Mouse (Mus musculus) limb, embryonic 14.5 days (tissue): Measurements from ENCODE around the gene Mettl8. TPM values are rescaled to one million over a fixed set of nuclear protein-coding genes. Genes with fewer than 3 reads are reported as not detected.

Source experiments
- ATAC-seq: fragments of 200-750 bp; cut with Nextera tagmentation; 2 replicates; pipeline ENCODE4 v1.8.0; 2017; ENCODE audit warnings: low read depth, moderate number of reproducible peaks, moderate TSS enrichment; ENCODE audit not compliant: low FRiP score
- DNase-seq: peaks from one replicate; pipeline ENCODE4 v3.0.0-alpha.2; 2015; ENCODE audit warnings: low spot score
- H3K27ac ChIP-seq: fragments of 300-500 bp; sonication (generic); replicated peaks from 2 replicates; pipeline ENCODE4 v1.5.1; 2014; ENCODE audit warnings: low read depth, mild to moderate bottlenecking, low read length, moderate library complexity, mixed read lengths
- H3K27me3 ChIP-seq: fragments of 300-500 bp; sonication (generic); 2 replicates; pipeline ENCODE4 v1.6.1; 2014; ENCODE audit warnings: low read length, mixed read lengths; ENCODE audit not compliant: control insufficient read depth, insufficient read depth
- H3K36me3 ChIP-seq: fragments of 300-500 bp; sonication (generic); 2 replicates; pipeline ENCODE4 v1.6.1; 2014; ENCODE audit warnings: mild to moderate bottlenecking, low read length, moderate library complexity, mixed read lengths; ENCODE audit not compliant: control insufficient read depth, insufficient read depth
- H3K4me1 ChIP-seq: fragments of 300-500 bp; sonication (generic); 2 replicates; pipeline ENCODE4 v1.6.1; 2014; ENCODE audit warnings: antibody characterized with exemption, low read length, mixed read lengths; ENCODE audit not compliant: control insufficient read depth, insufficient read depth
- H3K4me2 ChIP-seq: fragments of 300-500 bp; sonication (generic); replicated peaks from 2 replicates; pipeline ENCODE4 v1.6.1; 2014; ENCODE audit warnings: low read depth, mild to moderate bottlenecking, low read length, moderate library complexity; ENCODE audit not compliant: severe bottlenecking
- H3K4me3 ChIP-seq: fragments of 300-500 bp; sonication (generic); replicated peaks from 2 replicates; pipeline ENCODE4 v1.5.1; 2014; ENCODE audit warnings: low read length
- H3K9ac ChIP-seq: fragments of 300-500 bp; sonication (generic); 2 replicates; pipeline ENCODE4 v1.6.1; 2014; ENCODE audit warnings: mild to moderate bottlenecking, low read depth, low read length, moderate library complexity; ENCODE audit not compliant: severe bottlenecking
- H3K9me3 ChIP-seq: fragments of 300-500 bp; sonication (generic); 2 replicates; pipeline ENCODE4 v1.6.1; 2016; ENCODE audit warnings: low read length; ENCODE audit not compliant: control insufficient read depth
- POLR2A ChIP-seq: fragments of 200-500 bp; IDR thresholded peaks from 2 replicates; pipeline ENCODE4 v1.8.0; 2012; ENCODE audit warnings: inconsistent platforms, mild to moderate bottlenecking, moderate library complexity, borderline replicate concordance; ENCODE audit not compliant: insufficient read depth, insufficient read length; ENCODE audit errors: extremely low read depth
- WGBS: fragments of 180-500 bp; shearing (Covaris S2); extraction: QIAGEN DNeasy Blood & Tissue Kit; methylation state at CpG from one replicate; pipeline ENCODE4 v1.1.7; 2014; 5-methylcytosine and 5-hydroxymethylcytosine counted together
- polyA plus RNA-seq, 2 experiments: library from polyadenylated mRNA; depleted of rRNA in 1 of 2; stranded (reverse) in 1 of 2; unstranded in 1 of 2; fragments of >200 nt; fragmentation: Nextera tagmentation in 1 of 2; extraction: Ambion mirVana in 1 of 2; gene quantifications; 2 replicates each; pipeline versions ENCODE4 v1.2.1 to v1.2.3; 2012 to 2014

The Mettl8 gene
- polyA plus RNA-seq, 2 experiments = 13.6 to 14.8 TPM

DNA sequence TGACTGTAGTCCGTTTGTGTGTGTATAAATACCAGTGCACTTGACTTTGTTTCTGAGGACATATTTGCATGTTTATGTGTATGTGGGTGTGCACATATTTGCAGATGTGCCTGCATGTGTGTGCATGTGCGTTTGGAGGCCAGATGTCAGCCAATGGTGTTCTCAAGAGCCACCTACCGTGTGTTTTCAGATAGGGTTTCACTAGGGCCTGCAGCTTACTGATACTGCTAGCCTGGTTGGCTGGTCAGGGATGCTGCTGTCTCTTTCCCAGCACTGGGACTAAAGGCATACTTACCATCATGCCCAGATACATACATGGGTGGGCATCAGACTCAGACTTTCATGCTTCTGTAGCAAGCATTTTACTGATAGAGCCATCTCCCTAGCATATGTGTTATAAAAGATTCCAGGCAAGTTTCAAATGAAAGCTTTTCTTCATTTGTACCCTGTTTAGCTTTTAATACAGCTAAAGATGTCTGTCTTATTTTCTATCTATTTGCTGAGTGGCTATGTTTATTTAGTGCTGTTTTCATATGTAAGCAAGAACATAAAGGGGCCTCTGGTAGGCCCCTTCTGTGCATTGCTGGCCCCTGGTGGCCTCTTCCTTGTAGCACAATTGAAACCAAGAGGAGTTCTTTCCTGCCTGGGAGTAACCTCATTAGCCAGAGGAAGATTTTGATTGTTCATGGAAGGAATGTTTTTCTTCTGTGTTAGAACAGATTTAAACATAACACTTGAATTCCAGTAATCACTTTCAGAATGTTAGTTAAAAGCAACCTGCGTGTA is 35.5 kb upstream of the Mettl8 start:
- DNase-seq (no peak), ATAC-seq (no peak)
- Histone ChIP-seq H3K4me3 (no peak overlapping the region), H3K27ac (no peak overlapping the region), H3K36me3 (peaks cover 19% of the 10 kb centered on the region), H3K4me1 (no peaks in the 10 kb centered on the region), H3K27me3 (no peaks in the 10 kb centered on the region), H3K4me2 (no peak overlapping the region), H3K9me3 (no peaks in the 10 kb centered on the region), H3K9ac (no peak overlapping the region)
- TF ChIP-seq POLR2A = no peak
- 73% methylated on average over 4 of the region's 4 CpGs for WGBS

DNA sequence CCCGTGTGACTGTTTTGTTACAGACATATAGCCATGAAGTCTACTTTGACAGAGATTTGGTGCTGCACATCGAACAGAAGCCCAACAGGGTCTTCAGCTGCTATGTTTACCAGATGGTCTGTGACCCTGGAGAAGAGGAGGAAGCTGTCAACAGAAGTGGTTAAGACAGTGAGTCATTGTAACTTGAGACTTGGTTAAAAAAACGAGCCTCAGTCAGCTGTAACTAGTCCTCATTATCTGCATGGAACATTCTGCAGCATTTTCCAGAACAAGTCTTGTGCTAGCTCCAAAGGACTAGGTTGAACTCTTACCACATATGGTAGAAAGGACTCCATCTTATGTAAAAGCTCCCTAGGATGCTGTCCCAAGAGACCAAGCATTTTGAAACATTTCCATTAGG is 34.4 kb upstream of the Mettl8 start:
- no peaks in the 10 kb centered on the region for H3K27me3 ChIP-seq
- H3K36me3 ChIP-seq = peaks cover 19% of the 10 kb centered on the region
- H3K4me1 ChIP-seq = no peaks in the 10 kb centered on the region
- no peak overlapping the region for H3K9ac ChIP-seq
- H3K4me3 ChIP-seq = no peak overlapping the region
- H3K4me2 ChIP-seq = no peak overlapping the region
- no peaks in the 10 kb centered on the region for H3K9me3 ChIP-seq
- no peak overlapping the region for H3K27ac ChIP-seq
- ATAC-seq = no peak
- no peak for TF ChIP-seq POLR2A
- no peak for DNase-seq
- 56% methylated on average over 3 of the region's 3 CpGs for WGBS

DNA sequence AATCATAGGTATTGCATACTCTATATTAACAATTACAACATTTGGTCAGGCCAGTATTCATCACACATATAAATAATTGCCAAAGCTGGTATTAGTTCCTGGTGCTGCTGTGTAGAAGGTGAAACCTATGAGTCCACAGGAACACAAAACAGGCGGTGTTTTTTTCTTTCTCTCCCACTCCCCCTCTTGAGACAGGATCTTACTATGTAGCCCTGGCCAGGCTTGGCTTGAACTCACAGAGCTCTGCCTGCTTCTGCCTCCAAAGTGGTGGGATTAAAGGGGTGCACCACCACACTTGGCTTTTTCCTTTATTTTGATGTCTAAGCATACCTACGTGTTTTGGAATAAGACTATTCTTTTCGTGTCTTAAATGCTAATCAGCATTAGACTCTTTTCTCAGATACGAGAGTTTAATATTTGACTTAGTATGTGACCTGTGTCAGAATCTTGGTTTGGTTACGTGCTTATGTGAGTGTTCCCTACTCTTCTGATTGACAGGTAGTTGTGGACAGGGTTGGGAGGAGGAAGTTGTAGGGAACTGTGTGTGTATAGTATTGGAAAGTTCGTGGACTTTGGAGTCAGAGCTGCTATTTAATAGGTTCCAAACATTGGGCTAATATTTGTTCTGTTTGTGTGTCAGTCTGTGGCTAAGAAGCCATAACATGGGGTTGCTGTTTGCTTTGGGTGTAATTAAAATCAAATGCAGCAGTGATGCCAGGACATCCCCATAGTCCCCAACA is 28.2 kb upstream of the Mettl8 start:
- Histone ChIP-seq H3K36me3 (peaks cover 28% of the 10 kb centered on the region), H3K4me2 (no peak overlapping the region), H3K4me3 (no peak overlapping the region), H3K27me3 (no peaks in the 10 kb centered on the region), H3K27ac (no peak overlapping the region), H3K4me1 (no peaks in the 10 kb centered on the region), H3K9me3 (no peaks in the 10 kb centered on the region), H3K9ac (no peak overlapping the region)
- DNase-seq (no peak), ATAC-seq (no peak)
- WGBS = 93% methylated on average over 6 of the region's 6 CpGs
- no peak for TF ChIP-seq POLR2A

DNA sequence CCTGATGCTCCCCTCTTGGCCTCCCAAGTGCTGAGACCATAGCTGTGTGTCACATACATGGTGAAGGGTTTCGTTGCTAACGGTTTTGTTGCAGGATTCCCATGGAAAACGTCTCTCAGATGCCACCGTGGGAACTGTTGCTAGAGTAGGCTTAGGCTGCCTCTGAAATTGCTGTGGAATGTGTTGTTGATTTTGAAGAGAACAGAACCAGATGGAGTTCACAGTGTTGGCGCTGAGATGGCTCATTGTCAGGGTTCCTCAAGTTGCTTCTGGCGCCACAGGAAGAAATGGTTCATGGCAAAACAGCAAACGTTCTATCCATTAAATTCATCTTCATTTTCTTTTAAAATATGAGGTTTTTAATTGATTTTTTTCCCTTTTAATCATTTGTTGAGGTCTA is 27.0 kb upstream of the Mettl8 start:
- no peak overlapping the region for H3K4me2 ChIP-seq
- no peak for TF ChIP-seq POLR2A
- no peak for DNase-seq
- H3K36me3 ChIP-seq = peaks cover 23% of the 10 kb centered on the region; the same call in 1 of the 2 replicates
- no peak for ATAC-seq
- H3K9ac ChIP-seq = no peak overlapping the region
- no peaks in the 10 kb centered on the region for H3K9me3 ChIP-seq
- H3K27me3 ChIP-seq = no peaks in the 10 kb centered on the region
- 83% methylated on average over 7 of the region's 7 CpGs for WGBS
- no peak overlapping the region for H3K27ac ChIP-seq
- no peak overlapping the region for H3K4me3 ChIP-seq
- no peaks in the 10 kb centered on the region for H3K4me1 ChIP-seq

DNA sequence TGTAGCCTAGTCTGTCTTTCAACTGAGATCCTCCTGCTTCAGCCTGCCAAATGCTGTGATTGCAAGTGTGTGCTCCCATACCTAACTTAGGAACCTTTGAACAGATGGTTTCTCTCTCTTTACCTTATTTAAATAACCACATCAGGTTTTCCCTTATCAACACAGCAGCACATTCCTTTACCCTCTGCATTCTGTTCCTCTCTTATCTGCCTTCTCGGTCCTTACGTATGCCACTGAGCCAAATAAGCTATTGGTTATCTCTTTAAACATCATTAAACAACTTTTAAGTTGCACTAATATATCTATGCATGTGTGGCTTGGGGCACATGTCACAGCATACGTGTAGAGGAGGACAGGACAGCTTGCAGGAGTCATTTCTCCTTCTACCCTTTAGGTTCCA is 18.4 kb upstream of the Mettl8 start:
- Histone ChIP-seq H3K4me2 (no peak overlapping the region), H3K9ac (no peak overlapping the region), H3K9me3 (no peaks in the 10 kb centered on the region), H3K36me3 (peaks cover 4% of the 10 kb centered on the region; the same call in 1 of the 2 replicates), H3K4me3 (no peak overlapping the region), H3K4me1 (no peaks in the 10 kb centered on the region), H3K27me3 (no peaks in the 10 kb centered on the region), H3K27ac (no peak overlapping the region)
- TF ChIP-seq POLR2A = no peak
- WGBS = 92% methylated on average over 3 of the region's 3 CpGs
- ATAC-seq = no peak
- DNase-seq = no peak
